Mouse (Mus musculus) intestine, embryonic 16.5 days (tissue): ENCODE data around the gene Grm4. TPM values are rescaled to one million over a fixed set of nuclear protein-coding genes. Genes with fewer than 3 reads are reported as not detected.
A peak's percentile ranks its signal among the peaks of the same experiment; 100 is the strongest.

ENCODE experiments used
- ATAC-seq: fragments of 200-750 bp; cut with Nextera tagmentation; 2 replicates; pipeline ENCODE4 v1.8.0; 2017; ENCODE audit warnings: moderate TSS enrichment, moderate library complexity
- H3K27ac ChIP-seq: fragments of 300-500 bp; sonication (generic); 2 replicates; pipeline ENCODE4 v1.5.1; 2014; ENCODE audit warnings: mild to moderate bottlenecking, low read length
- H3K27me3 ChIP-seq: fragments of 300-500 bp; sonication (generic); replicated peaks from 2 replicates; pipeline ENCODE4 v1.6.1; 2014; ENCODE audit warnings: low read length, control low read depth, mixed read lengths; ENCODE audit not compliant: control insufficient read depth, insufficient read depth
- H3K36me3 ChIP-seq: fragments of 300-500 bp; sonication (generic); 2 replicates; pipeline ENCODE4 v1.6.1; 2014; ENCODE audit warnings: low read length, control low read depth; ENCODE audit not compliant: control insufficient read depth, insufficient read depth
- H3K4me1 ChIP-seq: fragments of 300-500 bp; sonication (generic); 2 replicates; pipeline ENCODE4 v1.6.1; 2014; ENCODE audit warnings: low read length, control low read depth, mixed read lengths; ENCODE audit not compliant: control insufficient read depth, insufficient read depth
- H3K4me2 ChIP-seq: fragments of 300-500 bp; sonication (generic); 2 replicates; pipeline ENCODE4 v1.6.1; 2014; ENCODE audit warnings: low read depth, low read length, control low read depth
- H3K4me3 ChIP-seq: fragments of 300-500 bp; sonication (generic); 2 replicates; pipeline ENCODE4 v1.5.1; 2014; ENCODE audit warnings: mild to moderate bottlenecking, low read length
- H3K9ac ChIP-seq: fragments of 300-500 bp; sonication (generic); 2 replicates; pipeline ENCODE4 v1.6.1; 2014; ENCODE audit warnings: low read depth, low read length
- H3K9me3 ChIP-seq: fragments of 300-500 bp; sonication (generic); 2 replicates; pipeline ENCODE4 v1.6.1; 2016; ENCODE audit warnings: low read length, control low read depth; ENCODE audit not compliant: control insufficient read depth
- WGBS: fragments of 180-500 bp; shearing (Covaris S2); extraction: QIAGEN DNeasy Blood & Tissue Kit; methylation state at CpG from one replicate; pipeline ENCODE4 v1.1.7; 2014; 5-methylcytosine and 5-hydroxymethylcytosine counted together
- polyA plus RNA-seq: library from polyadenylated mRNA; unstranded; fragments of >200 nt; fragmentation: Nextera tagmentation; extraction: Ambion mirVana; gene quantifications from 2 replicates; pipeline ENCODE4 v1.2.1, GENCODE M21; 2015

Gene Grm4
- polyA plus RNA-seq, 1 experiment from 2014 or later, result 0.40 TPM

- no peak overlapping the region for H3K27ac ChIP-seq
- no peak overlapping the region for H3K4me3 ChIP-seq
- no peaks in the 10 kb centered on the region for H3K4me1 ChIP-seq
- no peak overlapping the region for H3K9ac ChIP-seq
- no peaks in the 10 kb centered on the region for H3K27me3 ChIP-seq
- H3K4me2 ChIP-seq, result no peak overlapping the region
- ATAC-seq, result peak; percentile 38; the same call in 1 of the 2 replicates
- H3K36me3 ChIP-seq, result no peaks in the 10 kb centered on the region
- WGBS, result 5% methylated on average over 10 of the region's 10 CpGs
- no peaks in the 10 kb centered on the region for H3K9me3 ChIP-seq
Measured at GRCm38 (mm10) chr17:27534718-27535117, 13.5 kb upstream of the Grm4 start.

- ATAC-seq, result no peak
- H3K4me2 ChIP-seq, result no peak overlapping the region
- no peaks in the 10 kb centered on the region for H3K27me3 ChIP-seq
- H3K36me3 ChIP-seq, result no peaks in the 10 kb centered on the region
- H3K4me1 ChIP-seq, result no peaks in the 10 kb centered on the region
- WGBS, result 95% methylated on average over 3 of the region's 3 CpGs
- no peak overlapping the region for H3K9ac ChIP-seq
- no peak overlapping the region for H3K27ac ChIP-seq
- no peaks in the 10 kb centered on the region for H3K9me3 ChIP-seq
- H3K4me3 ChIP-seq, result no peak overlapping the region
Measured at GRCm38 (mm10) chr17:27533354-27533753, 12.2 kb upstream of the Grm4 start.

GRCm38 (mm10) chr17:27532095-27532494, 10.9 kb upstream of the Grm4 start:
- Histone ChIP-seq H3K4me2 (no peak overlapping the region), H3K27ac (no peak overlapping the region), H3K4me3 (no peak overlapping the region), H3K4me1 (no peaks in the 10 kb centered on the region), H3K36me3 (no peaks in the 10 kb centered on the region), H3K9me3 (no peaks in the 10 kb centered on the region), H3K9ac (no peak overlapping the region), H3K27me3 (no peaks in the 10 kb centered on the region)
- ATAC-seq, result no peak
- 87% methylated on average over 8 of the region's 8 CpGs for WGBS

GRCm38 (mm10) chr17:27528767-27529166, 7.6 kb upstream of the Grm4 start:
- H3K9ac ChIP-seq, result no peak overlapping the region
- H3K4me1 ChIP-seq, result no peaks in the 10 kb centered on the region
- no peaks in the 10 kb centered on the region for H3K36me3 ChIP-seq
- no peaks in the 10 kb centered on the region for H3K9me3 ChIP-seq
- 83% methylated on average over 5 of the region's 5 CpGs for WGBS
- H3K27me3 ChIP-seq, result no peaks in the 10 kb centered on the region
- no peak overlapping the region for H3K4me2 ChIP-seq
- no peak overlapping the region for H3K27ac ChIP-seq
- H3K4me3 ChIP-seq, result no peak overlapping the region
- no peak for ATAC-seq

GRCm38 (mm10) chr17:27528030-27528429, 6.8 kb upstream of the Grm4 start:
- ATAC-seq, result no peak
- no peak overlapping the region for H3K4me3 ChIP-seq
- H3K36me3 ChIP-seq, result no peaks in the 10 kb centered on the region
- H3K9me3 ChIP-seq, result no peaks in the 10 kb centered on the region
- H3K4me1 ChIP-seq, result no peaks in the 10 kb centered on the region
- WGBS, result 61% methylated on average over 8 of the region's 8 CpGs
- H3K4me2 ChIP-seq, result no peak overlapping the region
- no peaks in the 10 kb centered on the region for H3K27me3 ChIP-seq
- no peak overlapping the region for H3K27ac ChIP-seq
- H3K9ac ChIP-seq, result no peak overlapping the region

GRCm38 (mm10) chr17:27527188-27527587, 6.0 kb upstream of the Grm4 start:
- Histone ChIP-seq H3K4me3 (no peak overlapping the region), H3K4me2 (no peak overlapping the region), H3K9ac (no peak overlapping the region), H3K4me1 (no peaks in the 10 kb centered on the region), H3K9me3 (no peaks in the 10 kb centered on the region), H3K27ac (no peak overlapping the region), H3K27me3 (0 out of 2 replicates have a peak, but pooled peaks cover 3% of the 10 kb centered on the region), H3K36me3 (no peaks in the 10 kb centered on the region)
- ATAC-seq, result no peak
- 43% methylated on average over 6 of the region's 6 CpGs for WGBS

- Histone ChIP-seq H3K27me3 (peaks cover 17% of the 10 kb centered on the region), H3K9me3 (no peaks in the 10 kb centered on the region), H3K27ac (no peak overlapping the region), H3K4me1 (no peaks in the 10 kb centered on the region), H3K9ac (no peak overlapping the region), H3K4me3 (no peak overlapping the region), H3K36me3 (no peaks in the 10 kb centered on the region), H3K4me2 (no peak overlapping the region)
- ATAC-seq, result no peak
- WGBS, result 59% methylated on average over 7 of the region's 7 CpGs
Measured at GRCm38 (mm10) chr17:27523121-27523520, 1.9 kb upstream of the Grm4 start.

GRCm38 (mm10) chr17:27520557-27520956, 646 bp downstream of the Grm4 start:
- peak; percentile 55; the same call in 1 of the 2 replicates for ATAC-seq
- H3K27me3 ChIP-seq, result peaks cover 17% of the 10 kb centered on the region

GRCm38 (mm10) chr17:27518700-27519595, 2.3 kb downstream of the Grm4 start:
- H3K9me3 ChIP-seq, result no peaks in the 10 kb centered on the region
- no peak for ATAC-seq
- H3K27ac ChIP-seq, result no peak overlapping the region
- H3K9ac ChIP-seq, result no peak overlapping the region
- H3K4me2 ChIP-seq, result no peak overlapping the region
- H3K36me3 ChIP-seq, result no peaks in the 10 kb centered on the region
- no peaks in the 10 kb centered on the region for H3K4me1 ChIP-seq
- H3K4me3 ChIP-seq, result no peak overlapping the region
- 47% methylated on average over 15 of the region's 15 CpGs for WGBS
- peaks cover 30% of the 10 kb centered on the region for H3K27me3 ChIP-seq

More at GRCm38 (mm10) chr17:27520557-27520956, 646 bp downstream of the Grm4 start:
- Histone ChIP-seq H3K9me3 (no peaks in the 10 kb centered on the region), H3K4me3 (no peak overlapping the region; the same call in 1 of the 2 replicates), H3K4me2 (0 out of 2 replicates have a peak overlapping the region, but pooled peaks have one; percentile 19), H3K9ac (no peak overlapping the region), H3K36me3 (no peaks in the 10 kb centered on the region), H3K4me1 (no peaks in the 10 kb centered on the region), H3K27ac (no peak overlapping the region)
- WGBS, result under 1% methylated on average over 27 of the region's 27 CpGs
